Mouse (Mus musculus): ENCODE measurements at regions not wholly inside any gene's neighbourhood (a gene's known extent, or its start where the extent isn't known, plus 50 kb on each side); places are given as distances from the start of the nearest gene placed in this dataset.

GRCm38 (mm10) chr12:6815775-6816577 is 1161.5 kb upstream of the Apob start:
- peak; percentile 50 for DNase-seq (ENCODE audit: low read depth, low spot score)

- DNase-seq (ENCODE audit: low read depth, low spot score), result no peak
These were observed 1144.5 kb upstream of the Apob start for GRCm38 (mm10) chr12:6832933-6833332.

GRCm38 (mm10) chr12:6837581-6837980 is 1139.9 kb upstream of the Apob start:
- no peak for DNase-seq (ENCODE audit: low read depth, low spot score)

GRCm38 (mm10) chr12:6848483-6848882 is 1129.0 kb upstream of the Apob start:
- peak; percentile 46 for DNase-seq (ENCODE audit: low read depth, low spot score)

GRCm38 (mm10) chr12:6865916-6866315 is 1111.5 kb upstream of the Apob start:
- DNase-seq (ENCODE audit: low read depth, low spot score), result no peak
